Mouse (Mus musculus): Measurements from ENCODE around the gene Nmnat2. TPM values are rescaled to one million over a fixed set of nuclear protein-coding genes. Genes with fewer than 3 reads are reported as not detected.
A peak's percentile ranks its signal among the peaks of the same experiment; 100 is the strongest.

The Nmnat2 gene
- total and polyA plus RNA-seq, 3 experiments: 1.3 to 2.8 TPM; not detected in 1

DNA sequence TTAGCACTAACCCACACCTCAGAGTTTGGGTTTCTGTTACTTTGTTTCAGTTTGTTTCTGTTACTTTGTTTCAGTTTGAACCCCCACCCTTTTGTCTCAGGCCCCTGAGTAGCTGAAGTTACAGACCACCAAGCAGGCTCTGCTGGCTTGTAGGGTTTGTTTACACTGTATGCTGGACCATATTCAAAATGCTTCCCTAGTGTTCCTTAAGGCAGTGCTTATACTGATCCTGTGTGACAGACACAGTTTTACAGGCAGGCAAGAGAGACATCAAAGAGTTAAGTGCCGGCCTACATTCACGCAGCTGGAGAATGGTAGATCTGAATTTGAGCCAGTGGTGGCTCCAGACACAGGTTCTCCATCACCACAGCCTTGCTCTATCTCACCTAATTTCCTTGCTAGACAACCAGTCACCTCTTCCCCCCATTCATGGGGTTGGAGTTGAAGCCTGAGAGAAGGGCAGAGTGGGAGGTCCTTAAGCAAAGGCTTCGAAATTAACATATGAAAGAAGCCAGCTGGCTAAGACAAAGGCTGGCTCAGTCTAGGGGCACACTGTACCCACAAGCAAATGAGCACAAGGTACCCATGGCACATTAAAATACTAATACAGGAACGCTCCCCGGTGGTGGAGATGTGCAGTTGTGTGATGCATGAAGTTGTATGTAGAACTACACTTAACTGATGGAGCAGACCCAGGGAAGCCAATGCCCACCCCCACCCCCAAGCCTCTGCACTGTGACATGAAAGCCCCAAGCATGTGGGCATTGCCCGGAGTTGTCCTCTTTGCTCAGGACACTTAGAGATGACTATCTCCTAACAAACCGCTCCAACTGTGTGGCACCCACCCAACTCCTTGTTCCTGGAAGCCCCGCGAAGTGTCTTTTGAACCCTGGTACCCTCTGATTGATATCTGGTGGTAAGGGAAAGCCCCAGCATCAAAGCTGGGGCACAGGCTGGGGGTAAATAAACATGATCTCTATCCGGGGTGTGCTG, 82.9 kb downstream of the Nmnat2 start:
- TF ChIP-seq SIN3A (IDR thresholded peaks at IDR 0.05; ENCODE audit: low read length): no peak
- TF ChIP-seq HCFC1 (IDR thresholded peaks at IDR 0.05; ENCODE audit: low read depth, low read length): no peak
- no peak for DNase-seq (ENCODE audit: low read depth, low spot score)
- Histone ChIP-seq H3K79me2 (ENCODE audit: control insufficient read depth, insufficient read depth, low read length, poor library complexity) (no peaks in the 10 kb centered on the region), H3K9ac (ENCODE audit: control insufficient read depth, low read depth, low read length, poor library complexity, severe bottlenecking) (no peak overlapping the region), H3K27ac (ENCODE audit: control insufficient read depth, low read depth, low read length) (no peak overlapping the region), H3K9me3 (replicated peaks; ENCODE audit: insufficient read depth, low read length) (no peaks in the 10 kb centered on the region), H3K4me1 (ENCODE audit: control insufficient read depth in 1 of 2, insufficient read depth in 2 of 2, low read length in 2 of 2) (peaks cover 27 to 37% of the 10 kb centered on the region in 2 experiments), H3K4me3 (ENCODE audit: control insufficient read depth in 1 of 2, insufficient read depth in 1 of 2, low read depth in 2 of 2, low read length in 2 of 2) (no peak overlapping the region), H3K27me3 (ENCODE audit: control insufficient read depth in 1 of 2, insufficient read depth in 2 of 2, low read length in 2 of 2) (no peaks in the 10 kb centered on the region), H3K36me3 (ENCODE audit: control insufficient read depth in 1 of 2, insufficient read depth in 2 of 2, low read length in 2 of 2) (peaks cover 0 to 28% of the 10 kb centered on the region in 2 experiments; a peak in 2 of 4 replicates)

DNA sequence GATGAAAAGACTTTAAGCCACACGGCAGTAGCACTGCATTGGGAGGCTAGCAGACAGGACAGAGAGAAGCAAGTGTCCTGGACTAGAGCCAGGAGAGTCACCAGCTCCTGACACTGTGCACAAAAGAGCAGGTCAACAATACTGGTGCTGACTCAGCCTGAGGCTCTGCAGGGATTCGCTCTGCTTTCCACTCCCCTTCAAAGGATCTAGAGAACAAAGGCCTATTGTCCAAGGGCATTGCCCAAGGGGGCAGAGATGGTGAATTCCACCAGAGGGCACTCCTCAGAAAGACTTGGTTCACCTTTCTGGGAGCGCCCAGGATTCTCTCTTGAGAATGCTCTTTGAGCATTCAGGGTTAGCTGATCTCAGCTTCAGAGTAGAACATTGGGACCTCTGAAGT, 85.3 kb downstream of the Nmnat2 start:
- TF ChIP-seq MYB (IDR thresholded peaks at IDR 0.05; ENCODE audit: low read depth, low read length): no peak
- TF ChIP-seq SMC3 (IDR thresholded peaks at IDR 0.05; ENCODE audit: low read depth, low read length): peak; percentile 44
- no peak for TF ChIP-seq NELFE (IDR thresholded peaks at IDR 0.05; ENCODE audit: low read depth, low read length)
- TF ChIP-seq ZC3H11A (IDR thresholded peaks at IDR 0.05; ENCODE audit: low read depth, low read length): no peak
- TF ChIP-seq CTCF (IDR thresholded peaks at IDR 0.05 in 2 of 3, conservative IDR thresholded peaks at IDR 0.05 in 1 of 3; ENCODE audit: control insufficient read depth in 1 of 3, insufficient read depth in 1 of 3, low read depth in 2 of 3, low read length in 3 of 3, poor library complexity in 1 of 3, severe bottlenecking in 1 of 3): peak in 2 of 3 experiments; percentile 19 to 38; a peak in 2 of 6 replicates
- no peak for TF ChIP-seq MAZ (IDR thresholded peaks at IDR 0.05; ENCODE audit: low read depth, low read length)
- no peak for TF ChIP-seq ETS1 (IDR thresholded peaks at IDR 0.05; ENCODE audit: low read depth, low read length)
- TF ChIP-seq TBP (IDR thresholded peaks at IDR 0.05; ENCODE audit: low read depth, low read length): no peak
- TF ChIP-seq MEF2A (IDR thresholded peaks at IDR 0.05; ENCODE audit: extremely low read depth, insufficient replicate concordance, low read depth, low read length, poor library complexity, severe bottlenecking): no peak
- no peaks in the 10 kb centered on the region for H3K79me2 ChIP-seq (ENCODE audit: control insufficient read depth, insufficient read depth, low read length, poor library complexity)
- H3K4me3 ChIP-seq (ENCODE audit: control insufficient read depth in 1 of 2, insufficient read depth in 1 of 2, low read depth in 2 of 2, low read length in 2 of 2): no peak overlapping the region
- peaks cover 8 to 20% of the 10 kb centered on the region in 2 experiments for H3K4me1 ChIP-seq (ENCODE audit: control insufficient read depth in 1 of 2, insufficient read depth in 2 of 2, low read length in 2 of 2)
- H3K27me3 ChIP-seq (ENCODE audit: control insufficient read depth in 1 of 2, insufficient read depth in 2 of 2, low read length in 2 of 2): no peaks in the 10 kb centered on the region
- DNase-seq (ENCODE audit: low read depth, low spot score): no peak
- peaks cover 0 to 14% of the 10 kb centered on the region in 2 experiments; a peak in 2 of 4 replicates for H3K36me3 ChIP-seq (ENCODE audit: control insufficient read depth in 1 of 2, insufficient read depth in 2 of 2, low read length in 2 of 2)
- H3K9ac ChIP-seq (ENCODE audit: control insufficient read depth, low read depth, low read length, poor library complexity, severe bottlenecking): no peak overlapping the region
- no peak overlapping the region for H3K27ac ChIP-seq (ENCODE audit: control insufficient read depth, low read depth, low read length)
- no peaks in the 10 kb centered on the region for H3K9me3 ChIP-seq (replicated peaks; ENCODE audit: insufficient read depth, low read length)

DNA sequence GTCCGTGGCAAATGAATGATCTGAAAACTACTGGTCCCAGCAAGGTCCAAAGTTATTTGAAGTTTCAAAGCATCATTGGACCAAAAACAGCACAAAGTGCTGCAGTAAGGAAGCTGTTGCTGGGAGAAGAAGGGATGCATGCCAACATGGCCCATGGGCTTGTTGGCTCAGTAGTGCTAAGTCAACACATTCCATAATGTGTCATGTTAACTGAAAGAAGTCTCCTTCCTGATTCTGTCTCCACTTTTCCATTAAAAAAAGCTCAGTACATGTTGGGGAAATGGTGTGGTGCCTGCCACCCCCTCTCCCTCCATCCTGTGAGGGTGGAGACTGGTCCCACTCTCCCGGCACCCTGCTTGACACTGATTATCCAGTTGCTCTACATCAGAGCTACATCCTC, 86.3 kb downstream of the Nmnat2 start:
- no peak overlapping the region for H3K4me3 ChIP-seq (ENCODE audit: control insufficient read depth in 1 of 2, insufficient read depth in 1 of 2, low read depth in 2 of 2, low read length in 2 of 2)
- no peak overlapping the region for H3K9ac ChIP-seq (ENCODE audit: control insufficient read depth, low read depth, low read length, poor library complexity, severe bottlenecking)
- peaks cover 0 to 6% of the 10 kb centered on the region in 2 experiments; a peak in 2 of 4 replicates for H3K36me3 ChIP-seq (ENCODE audit: control insufficient read depth in 1 of 2, insufficient read depth in 2 of 2, low read length in 2 of 2)
- H3K79me2 ChIP-seq (ENCODE audit: control insufficient read depth, insufficient read depth, low read length, poor library complexity): no peaks in the 10 kb centered on the region
- H3K4me1 ChIP-seq (ENCODE audit: control insufficient read depth in 1 of 2, insufficient read depth in 2 of 2, low read length in 2 of 2): peaks cover under 1 to 13% of the 10 kb centered on the region in 2 experiments
- TF ChIP-seq ELF1 (IDR thresholded peaks at IDR 0.05; ENCODE audit: low read depth, low read length): no peak
- no peak for TF ChIP-seq NRF1 (IDR thresholded peaks at IDR 0.05; ENCODE audit: insufficient read depth, low read depth, low read length, poor library complexity, severe bottlenecking)
- TF ChIP-seq POLR2AphosphoS5 (IDR thresholded peaks at IDR 0.05; ENCODE audit: borderline replicate concordance, low read depth, low read length): no peak
- TF ChIP-seq CTCF (IDR thresholded peaks at IDR 0.05 in 2 of 3, conservative IDR thresholded peaks at IDR 0.05 in 1 of 3; ENCODE audit: control insufficient read depth in 1 of 3, insufficient read depth in 1 of 3, low read depth in 2 of 3, low read length in 3 of 3, poor library complexity in 1 of 3, severe bottlenecking in 1 of 3): no peak
- no peak for TF ChIP-seq TCF12 (IDR thresholded peaks at IDR 0.05; ENCODE audit: low read depth, low read length)
- no peak for TF ChIP-seq MAFK (IDR thresholded peaks at IDR 0.05; ENCODE audit: borderline replicate concordance, low read depth, low read length)
- TF ChIP-seq ETS1 (IDR thresholded peaks at IDR 0.05; ENCODE audit: low read depth, low read length): no peak
- no peak for TF ChIP-seq ZKSCAN1 (IDR thresholded peaks at IDR 0.05; ENCODE audit: low read depth, low read length)
- no peak for DNase-seq (ENCODE audit: low read depth, low spot score)
- H3K27me3 ChIP-seq (ENCODE audit: control insufficient read depth in 1 of 2, insufficient read depth in 2 of 2, low read length in 2 of 2): no peaks in the 10 kb centered on the region
- no peak overlapping the region for H3K27ac ChIP-seq (ENCODE audit: control insufficient read depth, low read depth, low read length)
- H3K9me3 ChIP-seq (replicated peaks; ENCODE audit: insufficient read depth, low read length): no peaks in the 10 kb centered on the region

Measured in MEL (cell line).